Mouse (Mus musculus) left cerebral cortex, adult 8-10 months (tissue): ENCODE results near the gene 1810010H24Rik. TPM values are rescaled to one million over a fixed set of nuclear protein-coding genes. Genes with fewer than 3 reads are reported as not detected.
"Not testable (repeated sequence)": the region's sequence is repeated elsewhere in the genome, so short reads cannot be mapped to it uniquely, and the experiment has no call there.

Experiments
- DNase-seq, 2 experiments: peaks; one replicate each; pipeline ENCODE4 v3.0.0; 2022; ENCODE audit warnings: low spot score in 2 of 2
- total RNA-seq, 4 experiments: library from RNA; stranded (reverse); gene quantifications; 2 replicates each; pipeline ENCODE4 v1.2.4; 2022

Gene 1810010H24Rik
- 1 to 10 TPM; 2.5 to 4.4 (median 4.0) TPM for total RNA-seq

DNA sequence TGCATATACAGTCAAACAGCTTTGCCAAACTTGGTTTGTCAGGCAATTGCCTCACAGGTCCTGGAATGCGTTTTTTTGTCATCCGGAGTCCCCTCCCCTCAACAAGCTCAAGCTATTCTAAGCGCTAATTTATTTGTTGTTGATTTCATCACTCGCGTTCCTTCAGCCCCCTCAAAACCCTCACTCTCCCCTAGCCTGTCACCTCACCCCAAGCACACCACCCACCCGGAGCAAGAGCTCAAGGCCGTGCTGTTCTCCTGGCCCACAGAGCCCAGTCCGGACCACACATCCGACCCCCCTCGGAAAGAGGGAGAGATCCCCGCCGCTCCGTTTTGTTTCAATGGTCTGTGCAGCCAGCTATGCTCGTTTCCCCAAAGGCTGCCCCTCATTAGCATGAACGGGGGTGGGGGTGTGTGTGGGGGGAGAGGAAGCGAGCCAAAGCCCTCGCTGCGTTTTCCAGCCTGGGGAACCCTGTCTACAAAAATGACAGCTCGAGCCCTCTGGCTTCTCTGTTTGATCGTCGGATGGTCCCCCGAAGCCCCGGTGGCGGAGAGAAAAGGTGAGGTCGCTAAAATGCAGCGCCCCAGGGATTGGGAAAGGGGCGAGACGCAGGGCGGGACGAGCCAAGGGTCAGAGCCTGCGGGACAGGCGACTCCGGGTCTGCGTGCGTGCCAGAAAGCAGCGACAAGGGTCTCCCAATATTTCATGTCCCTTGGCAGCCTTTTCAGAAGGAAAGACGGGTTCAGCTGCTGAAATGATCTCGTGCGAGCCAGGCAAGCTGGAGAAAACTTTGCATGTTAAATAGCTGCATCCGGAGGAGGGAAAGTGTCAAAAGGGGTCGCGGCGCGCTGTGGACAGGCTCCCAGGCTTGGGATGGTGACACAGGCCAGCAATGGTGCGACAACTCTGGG lies at the start of gene 1810010H24Rik:
Gene 1810010H24Rik, plus strand, starts transcription at position 271 of the 911 bp plus-strand sequence.
- no peak for DNase-seq

GRCm38 (mm10) chr11:106976194-106976593 lies 49.3 kb upstream of the 1810010H24Rik start:
- no peak for DNase-seq

DNA sequence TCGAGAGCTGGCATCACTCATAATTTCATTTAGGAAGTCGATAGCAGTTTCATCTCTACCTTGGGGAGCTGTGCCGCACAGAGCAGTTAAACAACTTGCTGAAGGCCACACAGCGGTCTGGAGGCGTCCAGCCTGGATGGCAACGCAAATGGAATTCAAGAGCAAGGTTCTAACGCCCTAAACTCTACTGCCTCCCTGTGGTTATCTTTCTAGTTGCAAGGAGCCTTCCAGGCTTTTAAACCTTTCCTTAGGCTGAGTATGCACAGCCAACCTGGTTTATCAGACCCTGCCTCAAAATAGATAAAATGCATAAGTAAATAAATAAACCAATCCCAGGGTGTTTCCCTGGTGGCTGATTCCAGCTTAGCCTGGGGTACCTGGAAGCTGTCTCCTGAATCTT lies 45.0 kb upstream of the 1810010H24Rik start:
- peak in 1 of 2 experiments; percentile 8 for DNase-seq

- no peak for DNase-seq
These were observed 43.7 kb upstream of the 1810010H24Rik start for GRCm38 (mm10) chr11:106981787-106982186.

GRCm38 (mm10) chr11:106982351-106982750 lies 43.1 kb upstream of the 1810010H24Rik start:
- no peak for DNase-seq

GRCm38 (mm10) chr11:106985979-106986604 lies 39.4 kb upstream of the 1810010H24Rik start:
- not testable (repeated sequence) for DNase-seq

DNA sequence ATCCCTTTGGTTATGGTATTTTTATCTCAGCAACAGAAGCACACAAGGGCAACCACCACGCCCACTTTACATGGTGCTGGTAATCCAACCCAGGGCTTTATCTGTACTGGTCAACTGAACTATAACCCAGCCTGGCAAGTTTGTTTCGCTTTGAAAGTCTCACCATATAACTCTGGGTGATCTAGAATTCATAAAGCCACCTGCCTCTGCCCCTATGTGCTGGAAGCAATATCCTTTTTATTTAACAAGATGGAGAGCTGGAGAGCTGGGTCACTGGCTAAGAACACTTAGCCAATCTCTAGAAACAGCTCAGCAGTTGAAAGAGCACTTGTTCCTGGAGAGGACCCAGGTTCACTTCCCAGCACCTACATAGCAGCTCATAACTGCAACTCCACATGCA lies 38.1 kb upstream of the 1810010H24Rik start:
- DNase-seq = no peak

DNA sequence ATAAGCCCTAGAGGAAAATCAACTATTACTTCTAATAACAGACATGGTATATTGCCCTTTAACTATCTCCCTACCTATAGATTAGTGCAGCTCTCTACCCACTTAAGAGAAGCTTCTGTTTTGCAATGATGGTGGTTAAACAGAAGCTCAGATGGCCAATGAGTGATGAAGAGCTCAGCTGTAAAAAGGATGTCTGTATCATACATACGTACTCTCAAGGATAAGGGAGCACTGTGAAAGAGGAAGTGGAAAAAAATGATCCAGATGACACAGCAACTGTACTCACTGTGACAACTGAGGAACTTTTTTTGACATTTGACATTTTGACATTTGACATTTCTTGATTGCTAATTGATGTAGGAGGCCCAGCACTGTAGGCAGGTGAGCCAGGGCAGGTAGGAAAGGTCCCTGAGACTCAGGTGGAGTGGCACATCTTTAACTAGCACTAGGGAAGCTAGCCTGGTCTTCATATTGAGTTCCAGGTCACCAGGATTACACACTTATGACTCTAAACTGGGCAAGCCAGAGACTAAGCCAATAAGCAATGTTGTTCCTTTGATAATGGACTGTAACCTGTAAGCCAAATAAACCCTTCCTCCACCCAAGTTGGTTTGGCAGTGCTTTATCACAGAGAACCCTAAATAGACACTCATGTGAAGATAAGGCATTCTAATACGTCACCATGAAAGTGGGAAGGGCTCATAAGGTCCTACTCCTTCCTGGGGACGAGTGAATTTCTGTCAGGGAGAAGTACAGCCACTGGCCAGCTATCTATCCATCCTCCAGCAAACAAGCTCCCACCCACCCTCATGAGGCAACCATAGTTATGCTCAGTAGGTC lies 31.0 kb upstream of the 1810010H24Rik start:
- no peak for DNase-seq

DNA sequence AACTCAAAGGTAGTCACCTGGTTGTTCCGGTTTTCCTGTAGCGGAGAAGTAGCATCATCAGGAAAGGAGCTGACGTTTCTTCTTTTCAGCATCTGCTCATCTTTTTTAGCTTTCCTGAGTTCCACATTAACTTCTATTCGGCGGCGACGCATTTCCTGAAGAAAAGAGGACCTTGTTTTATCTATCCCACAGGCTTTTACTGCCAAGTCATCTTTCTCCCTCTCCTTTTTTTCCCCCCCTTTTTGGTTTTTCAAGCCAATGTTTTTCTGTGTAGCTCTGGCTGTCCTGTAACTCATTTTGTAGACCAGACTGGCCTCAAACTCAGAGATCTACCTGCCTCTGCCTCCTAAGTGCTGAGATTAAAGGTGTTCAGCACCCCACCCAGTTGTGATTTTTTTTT lies 29.0 kb upstream of the 1810010H24Rik start:
- DNase-seq = not testable (repeated sequence)

DNA sequence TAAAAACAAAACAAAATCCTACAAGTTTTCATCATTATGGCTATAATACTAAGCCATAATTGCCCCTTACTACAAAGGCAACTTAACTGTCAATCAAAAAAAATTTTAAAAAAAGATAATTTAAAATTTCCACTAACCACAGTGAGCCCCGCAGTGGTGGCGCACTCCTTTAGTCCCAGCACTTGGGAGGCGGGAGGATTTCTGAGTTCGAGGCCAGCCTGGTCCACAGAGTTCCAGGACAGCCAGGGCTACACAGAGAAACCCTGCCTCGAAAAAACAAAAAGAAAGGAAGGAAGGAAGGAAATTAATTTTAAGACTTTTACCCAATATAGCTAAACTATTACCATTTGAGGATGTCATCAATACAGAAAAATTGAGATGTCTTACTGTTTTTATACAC lies 27.5 kb upstream of the 1810010H24Rik start:
- no peak for DNase-seq

DNA sequence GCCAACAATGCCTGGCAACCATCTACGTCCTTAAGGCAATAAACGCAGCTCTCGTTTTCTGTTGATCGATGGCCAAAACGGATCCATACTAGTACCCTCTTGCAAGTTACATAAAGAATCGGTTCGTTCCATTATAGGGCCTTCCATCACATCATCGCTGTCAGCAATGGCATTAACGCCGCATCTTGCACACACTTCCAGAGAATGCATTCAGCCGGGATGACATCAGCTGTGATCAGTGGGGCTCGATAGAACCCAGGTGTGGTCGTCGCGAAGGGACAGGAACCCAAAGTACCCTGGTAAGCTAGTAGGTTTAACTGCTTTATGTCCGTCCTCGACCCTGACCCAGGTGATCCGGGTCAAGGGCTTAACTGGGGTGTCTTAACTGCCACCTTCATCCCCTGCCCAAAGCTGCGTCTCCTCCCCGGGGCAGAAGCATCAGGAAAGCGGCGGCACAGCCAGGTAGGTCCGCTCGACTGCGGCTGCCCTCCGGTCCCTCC lies 26.8 kb upstream of the 1810010H24Rik start:
- peak; percentile 34 to 35 for DNase-seq

DNA sequence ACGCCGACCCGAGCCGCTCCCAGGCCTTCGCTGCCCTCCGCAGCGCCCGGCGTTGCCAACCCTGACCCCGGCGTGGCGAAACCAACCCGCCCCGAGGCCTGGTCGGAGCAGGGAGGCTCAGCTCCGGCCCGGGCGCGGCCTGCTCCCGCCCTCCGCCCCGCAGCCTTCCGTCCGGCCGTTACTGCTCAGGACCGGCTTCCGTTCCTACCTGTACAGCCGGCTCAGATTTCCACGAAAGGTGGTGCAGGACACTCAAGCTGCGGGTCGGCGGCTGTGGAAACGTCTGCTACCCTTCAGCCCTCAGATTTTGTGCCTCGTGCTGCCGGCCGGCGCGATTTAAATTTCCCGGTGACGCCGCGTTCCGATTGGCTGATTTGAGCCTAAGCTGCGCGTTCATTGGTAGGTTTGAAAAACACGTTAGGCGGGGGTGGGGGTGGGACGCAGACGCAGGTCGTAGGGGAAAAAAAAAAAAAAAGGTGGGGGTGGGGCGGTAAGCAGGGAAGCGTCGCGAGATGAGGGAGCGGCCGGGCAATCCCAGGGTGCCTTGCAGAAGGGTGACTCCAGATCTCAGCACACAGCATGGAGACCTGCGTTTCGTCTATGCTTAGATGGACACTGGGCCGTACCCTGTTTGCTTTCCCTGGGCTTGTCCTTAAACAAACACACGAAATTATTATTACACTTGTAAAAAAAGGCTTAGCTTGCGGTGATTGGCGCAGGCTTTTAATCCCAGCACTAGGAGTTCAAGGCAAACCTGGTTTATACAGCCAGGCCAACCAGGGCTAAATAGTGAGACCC lies 26.1 kb upstream of the 1810010H24Rik start, which contains the start of gene Kpna2:
Gene Kpna2, minus strand, starts transcription at position 391 of the 798 bp plus-strand sequence.
- peak; percentile 83 to 84 for DNase-seq

DNA sequence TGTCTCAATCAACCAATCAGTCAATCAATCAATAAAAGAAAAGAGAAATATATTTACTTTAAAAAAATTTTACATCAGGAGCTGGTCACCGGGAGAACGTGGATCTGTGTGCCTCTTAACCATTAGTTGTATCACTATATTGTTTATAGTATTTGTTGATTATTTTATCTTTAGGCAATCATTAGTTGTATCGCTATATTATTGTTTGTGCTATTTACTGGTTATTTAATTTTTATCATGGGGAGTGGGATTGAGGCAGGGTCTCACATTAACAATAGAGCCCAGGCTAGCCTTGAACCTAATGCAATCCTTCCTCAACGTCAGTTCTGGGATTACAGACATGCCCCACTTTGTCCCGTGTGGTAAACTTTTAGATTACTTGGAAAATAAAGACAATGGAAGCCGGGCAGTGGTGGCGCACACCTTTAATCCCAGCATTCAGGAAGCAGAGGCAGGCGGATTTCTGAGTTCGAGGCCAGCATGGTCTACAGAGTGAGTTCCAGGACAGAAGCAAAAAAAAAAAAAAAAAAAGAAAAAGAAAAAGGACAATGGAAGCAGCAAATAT lies 25.4 kb upstream of the 1810010H24Rik start:
- no peak for DNase-seq

DNA sequence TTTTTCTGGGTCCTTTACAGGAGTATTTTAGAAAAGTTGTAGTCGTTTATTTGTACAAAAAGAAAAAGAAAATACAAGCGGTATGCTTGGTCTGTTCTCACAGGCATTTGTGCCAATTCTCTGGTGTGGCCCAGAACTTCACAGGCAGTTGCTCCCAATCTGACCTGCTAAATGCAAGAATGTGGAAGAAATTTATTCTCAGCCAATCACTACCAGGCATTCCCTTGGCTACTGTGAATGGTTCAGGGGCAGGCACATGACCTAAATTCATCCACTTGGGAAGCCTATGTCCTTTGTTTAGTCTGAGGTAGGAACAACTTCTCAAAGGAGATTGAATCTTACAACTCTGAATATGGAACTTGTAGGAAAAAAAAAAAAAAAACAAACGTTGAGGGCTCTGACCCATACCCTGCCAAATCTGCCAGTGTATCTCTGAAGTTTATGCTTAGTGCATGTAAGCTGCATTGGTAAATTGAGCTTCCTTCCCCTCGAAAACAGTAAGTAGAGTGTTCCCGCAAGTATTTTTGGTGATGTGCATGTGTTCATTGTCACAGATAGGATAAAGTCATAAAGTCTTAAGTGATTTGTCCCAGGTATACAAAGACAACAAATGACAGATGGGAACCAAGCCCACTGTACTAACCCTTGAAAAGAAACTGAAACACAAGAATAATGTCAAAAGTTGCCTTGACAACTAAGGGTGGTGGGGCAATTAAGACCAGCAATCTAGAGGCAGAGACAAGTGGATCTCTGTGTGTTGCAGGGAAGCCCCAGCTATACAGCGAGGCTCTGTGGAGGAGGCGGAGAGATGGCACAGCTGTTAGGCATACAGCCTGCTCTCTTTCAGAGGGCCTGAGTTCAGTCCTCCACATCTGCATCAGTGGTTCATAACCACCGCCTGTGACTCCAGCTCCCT lies 23.5 kb upstream of the 1810010H24Rik start:
- DNase-seq = no peak

- DNase-seq = no peak
These were observed 19.9 kb upstream of the 1810010H24Rik start for GRCm38 (mm10) chr11:107005538-107005937.

DNA sequence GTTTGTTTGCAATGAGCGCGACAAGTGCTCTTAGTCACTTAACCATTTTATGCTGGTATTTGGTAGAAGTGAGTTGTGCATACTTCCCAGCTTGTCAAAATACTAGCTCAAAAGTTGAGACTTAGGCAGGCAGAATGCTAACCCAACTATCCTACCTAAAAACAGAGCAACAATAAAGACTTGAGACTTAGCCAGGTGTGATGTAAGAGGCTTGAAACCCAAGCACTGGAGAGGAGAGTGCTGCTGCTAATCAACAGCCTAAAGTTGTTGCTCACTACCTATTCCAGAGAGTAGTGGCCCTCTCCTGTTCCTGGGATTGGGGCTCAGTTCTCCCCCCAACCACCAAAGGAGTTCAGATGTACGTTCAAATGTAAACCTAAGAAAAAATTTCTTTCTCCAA lies 15.0 kb upstream of the 1810010H24Rik start:
- DNase-seq = no peak

DNA sequence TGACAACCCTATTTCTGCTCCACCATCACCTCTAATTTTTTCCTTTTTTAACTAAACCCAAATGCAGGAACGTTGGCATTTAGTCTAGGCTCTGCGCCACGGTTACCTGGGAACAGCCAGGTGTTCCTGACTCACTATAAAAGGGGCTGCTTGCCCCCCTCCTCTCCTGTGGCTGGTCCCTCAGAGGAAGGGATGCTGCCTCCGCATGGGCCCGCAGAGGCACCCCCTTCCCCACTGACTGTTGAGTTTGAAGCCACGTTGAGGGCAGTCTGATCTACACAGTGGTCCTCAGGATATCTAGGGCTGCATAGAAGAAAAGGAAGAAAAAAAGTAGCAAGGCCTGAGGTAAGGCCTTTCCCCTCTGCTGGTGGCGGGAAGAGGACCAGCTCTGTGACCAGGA lies 14.3 kb upstream of the 1810010H24Rik start:
- no peak for DNase-seq

DNA sequence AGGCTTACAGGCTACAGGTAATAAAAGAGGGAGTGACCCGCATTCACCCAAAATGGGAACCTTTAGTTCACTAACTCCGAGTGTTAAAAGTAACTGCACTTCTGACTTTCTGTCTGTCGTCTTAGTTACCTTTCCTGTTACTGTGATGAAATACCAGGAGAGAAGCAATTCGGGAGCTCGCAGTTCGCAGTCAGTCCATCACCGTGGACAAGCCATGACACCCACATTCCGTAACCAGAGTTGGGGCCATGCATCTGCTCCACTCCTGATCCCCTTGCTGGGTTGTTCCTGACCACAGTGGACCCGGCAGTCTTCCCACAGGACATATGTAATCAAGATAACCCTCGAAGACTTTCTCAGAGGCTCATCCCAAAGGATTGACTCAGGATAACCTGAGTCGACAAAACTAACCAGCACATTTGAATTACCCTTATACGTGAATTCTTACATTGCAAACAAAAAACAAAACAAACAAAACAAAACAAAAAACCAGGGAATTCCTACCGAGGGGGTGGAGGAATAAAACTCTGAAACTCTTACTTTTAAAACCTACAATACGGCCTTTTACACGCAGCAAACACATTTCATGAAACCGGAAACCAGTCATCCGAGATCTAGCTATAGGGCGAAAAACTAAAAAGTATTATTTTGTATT lies 13.7 kb upstream of the 1810010H24Rik start:
- DNase-seq = no peak
